Mouse (Mus musculus): ENCODE measurements around the gene Orc6.

- TF ChIP-seq CTCF (IDR thresholded peaks at IDR 0.05) (peak; percentile 82), EP300 (IDR thresholded peaks at IDR 0.05) (no peak)
Measured at GRCm38 (mm10) chr8:85311743-85312142, 12.3 kb downstream of the Orc6 start.
